Mouse (Mus musculus) liver, embryonic 14.5 days (tissue): ENCODE measurements around the gene Plcb4.

Experiments used
- CTCF ChIP-seq: IDR thresholded peaks from 2 replicates; pipeline ENCODE4 v1.5.1; 2016; ENCODE audit warnings: antibody characterized with exemption, low read depth, control low read depth
- EP300 ChIP-seq: IDR thresholded peaks from 2 replicates; pipeline ENCODE4 v1.6.1; 2016; ENCODE audit warnings: antibody characterized with exemption, low read depth

GRCm38 (mm10) chr2:135655948-135656347 lies 2.9 kb upstream of the Plcb4 start:
- TF ChIP-seq CTCF (no peak), EP300 (no peak)
